Comparison of ENCODE assay signal across 14 mouse cellular contexts in genomic region chr6:53762586-53762985, GRCm38 (mm10). TPM values are rescaled to one million over a fixed set of nuclear protein-coding genes. Genes with fewer than 3 reads are reported as not detected.
"Had no signal": no experiment of that assay in that cellular context is flagged by ENCODE, and none has a peak within 500 bp of the region (broad histone marks: within the 10 kb centered on the region; RNA-seq: fewer than 3 reads in every experiment).

No protein-coding gene starts in this region.

- H3K4me1 ChIP-seq: liver, embryonic 15.5 days had no signal

- H3K27ac ChIP-seq: kidney, embryonic 15.5 days; left cerebral cortex, adult 2 months; liver, embryonic 15.5 days; midbrain, embryonic 13.5 days; stomach, postnatal 0 days had no signal

- H3K9ac ChIP-seq: kidney, embryonic 15.5 days; liver, embryonic 15.5 days; midbrain, embryonic 13.5 days had no signal

- H3K9me3 ChIP-seq: kidney, embryonic 15.5 days; liver, embryonic 15.5 days; midbrain, embryonic 13.5 days had no signal

- H3K27me3 ChIP-seq: kidney, embryonic 15.5 days; liver, embryonic 15.5 days; midbrain, embryonic 13.5 days had no signal

- H3K4me3 ChIP-seq: kidney, embryonic 15.5 days; left cerebral cortex, adult 2 months; liver, embryonic 15.5 days; midbrain, embryonic 13.5 days had no signal

- ATAC-seq: lung, postnatal 0 days; midbrain, embryonic 13.5 days had no signal

- H3K36me3 ChIP-seq: kidney, embryonic 15.5 days; liver, embryonic 15.5 days; midbrain, embryonic 13.5 days had no signal

- DNase-seq: kidney, adult 2 months; kidney, postnatal 14 days; lung, adult 2 months; lung, postnatal 36 days; right cerebral cortex, adult 18-20 months; right cerebral cortex, postnatal 25 days had no signal

- H3K4me2 ChIP-seq: kidney, embryonic 15.5 days; liver, embryonic 11.5 days; liver, embryonic 15.5 days; midbrain, embryonic 13.5 days had no signal

RNA-seq across cellular contexts. Expression of gene Tril, which starts 58.0 kb away (rescaled TPM):
- total RNA-seq: megakaryocyte progenitor cell, adult 5-6 weeks had no signal
